Mouse (Mus musculus): ENCODE results near the gene Ice2. TPM values are rescaled to one million over a fixed set of nuclear protein-coding genes. Genes with fewer than 3 reads are reported as not detected.
A peak's percentile ranks its signal among the peaks of the same experiment; 100 is the strongest.

Ice2 gene
- polyA plus RNA-seq, 2 experiments = 4.0 to 6.7 TPM

- Histone ChIP-seq H3K27ac (no peak overlapping the region), H3K9ac (replicated peaks) (no peak overlapping the region), H3K27me3 (ENCODE audit: control insufficient read depth, insufficient read depth, low read length) (no peaks in the 10 kb centered on the region), H3K4me2 (ENCODE audit: low read depth) (no peak overlapping the region), H3K4me1 (replicated peaks; ENCODE audit: control insufficient read depth in 2 of 2, insufficient read depth in 2 of 2, low read length in 1 of 2) (no peaks in the 10 kb centered on the region), H3K4me3 (ENCODE audit: insufficient read depth in 1 of 2, low read depth in 2 of 2, low read length in 2 of 2) (no peak overlapping the region), H3K36me3 (replicated peaks; ENCODE audit: control insufficient read depth, insufficient read depth, low read depth) (no peaks in the 10 kb centered on the region), H3K9me3 (ENCODE audit: control insufficient read depth, low read length) (no peaks in the 10 kb centered on the region)
- ATAC-seq (ENCODE audit: insufficient read depth) = no peak
- 45% methylated on average over 6 of the region's 6 CpGs for WGBS (ENCODE audit: insufficient replicate concordance)
- DNase-seq (ENCODE audit: low read depth in 3 of 3, low spot score in 3 of 3) = no peak
- TF ChIP-seq EP300 (IDR thresholded peaks at IDR 0.05; ENCODE audit: low read depth) = no peak
- no peak for TF ChIP-seq CTCF (IDR thresholded peaks at IDR 0.05; ENCODE audit: low read depth)
Observed at GRCm38 (mm10) chr9:69477824-69478222, 80.1 kb downstream of the Ice2 start.

- Histone ChIP-seq H3K9me3 (ENCODE audit: control insufficient read depth, low read length) (no peaks in the 10 kb centered on the region), H3K4me2 (ENCODE audit: low read depth) (no peak overlapping the region), H3K27me3 (ENCODE audit: control insufficient read depth, insufficient read depth, low read length) (no peaks in the 10 kb centered on the region), H3K4me3 (ENCODE audit: insufficient read depth in 1 of 2, low read depth in 2 of 2, low read length in 2 of 2) (no peak overlapping the region), H3K27ac (no peak overlapping the region), H3K9ac (replicated peaks) (no peak overlapping the region), H3K4me1 (replicated peaks; ENCODE audit: control insufficient read depth in 2 of 2, insufficient read depth in 2 of 2, low read length in 1 of 2) (no peaks in the 10 kb centered on the region), H3K36me3 (replicated peaks; ENCODE audit: control insufficient read depth, insufficient read depth, low read depth) (no peaks in the 10 kb centered on the region)
- TF ChIP-seq EP300 (IDR thresholded peaks at IDR 0.05; ENCODE audit: low read depth) = no peak
- peak; percentile 76 for TF ChIP-seq CTCF (IDR thresholded peaks at IDR 0.05; ENCODE audit: low read depth)
- WGBS (ENCODE audit: insufficient replicate concordance) = 0% methylated on average over 1 of the region's 1 CpGs
- ATAC-seq (ENCODE audit: insufficient read depth) (0 out of 2 replicates have a peak, but pooled peaks have one; percentile 33), DNase-seq (ENCODE audit: low read depth in 3 of 3, low spot score in 3 of 3) (peak; percentile 40 to 50 (median 45))
Observed at GRCm38 (mm10) chr9:69480344-69480743, 82.6 kb downstream of the Ice2 start.

Small RNA genes lying within 50 kb of the gene (microRNA-seq; reads per million reads assigned to microRNA genes)
- gene Mir3109 = 2.1 reads per million

Other genes starting within 250 kb of the Ice2 start
- 49.7 and 65.6 TPM in 2 replicates for gene Anxa2, start 55.7 kb downstream of the Ice2 start, polyA plus RNA-seq (2012; rRNA removed)
- 88.3 and 99.8 TPM in 2 replicates for gene Anxa2, start 55.7 kb downstream of the Ice2 start, polyA plus RNA-seq (2014; fragmentation: Nextera tagmentation; extraction: Ambion mirVana)

Measured in liver, embryonic 14.5 days (tissue).